Mouse (Mus musculus) liver, postnatal 0 days (tissue): ENCODE data around the gene Gm11733. TPM values are rescaled to one million over a fixed set of nuclear protein-coding genes. Genes with fewer than 3 reads are reported as not detected.
A peak's percentile ranks its signal among the peaks of the same experiment; 100 is the strongest.

Experiments used
- ATAC-seq: fragments of 200-750 bp; cut with Nextera tagmentation; 2 replicates; pipeline ENCODE4 v1.8.0; 2017; ENCODE audit warnings: mild to moderate bottlenecking, moderate library complexity
- DNase-seq: peaks from one replicate; pipeline ENCODE4 v3.0.0-alpha.2; 2016
- H3K27ac ChIP-seq: fragments of 300-500 bp; sonication (generic); 2 replicates; pipeline ENCODE4 v1.5.1; 2014; ENCODE audit warnings: antibody characterized with exemption, moderate library complexity, mild to moderate bottlenecking, low read depth
- H3K27me3 ChIP-seq: fragments of 300-500 bp; sonication (generic); 2 replicates; pipeline ENCODE4 v1.6.1; 2014; ENCODE audit warnings: low read length, control low read depth, mixed read lengths; ENCODE audit not compliant: insufficient read depth
- H3K36me3 ChIP-seq: fragments of 300-500 bp; sonication (generic); replicated peaks from 2 replicates; pipeline ENCODE4 v1.6.1; 2014; ENCODE audit warnings: mild to moderate bottlenecking, control low read depth, low read length, moderate library complexity, mixed read lengths; ENCODE audit not compliant: insufficient read depth
- H3K4me1 ChIP-seq: fragments of 300-500 bp; sonication (generic); 2 replicates; pipeline ENCODE4 v1.6.1; 2014; ENCODE audit warnings: antibody characterized with exemption, mild to moderate bottlenecking, control low read depth; ENCODE audit not compliant: insufficient read depth
- H3K4me2 ChIP-seq: fragments of 300-500 bp; sonication (generic); 2 replicates; pipeline ENCODE4 v1.6.1; 2014; ENCODE audit warnings: low read depth, mild to moderate bottlenecking, low read length, moderate library complexity, mixed read lengths
- H3K4me3 ChIP-seq: fragments of 300-500 bp; sonication (generic); 2 replicates; pipeline ENCODE4 v1.5.1; 2014; ENCODE audit warnings: low read depth, low read length
- H3K9ac ChIP-seq: fragments of 300-500 bp; sonication (generic); replicated peaks from 2 replicates; pipeline ENCODE4 v1.6.1; 2014; ENCODE audit warnings: mild to moderate bottlenecking, moderate library complexity
- H3K9me3 ChIP-seq: fragments of 300-500 bp; sonication (generic); 2 replicates; pipeline ENCODE4 v1.6.1; 2016; ENCODE audit warnings: mild to moderate bottlenecking, control low read depth, low read length, mixed read lengths
- CTCF ChIP-seq: sonication (generic); IDR thresholded peaks from 2 replicates; pipeline ENCODE4 v1.5.1; 2016; ENCODE audit warnings: antibody characterized with exemption, low read depth
- EP300 ChIP-seq: IDR thresholded peaks from 2 replicates; pipeline ENCODE4 v1.6.1; 2016; ENCODE audit warnings: antibody characterized with exemption, low read depth, mild to moderate bottlenecking
- WGBS: fragments of 180-500 bp; shearing (Covaris S2); extraction: QIAGEN DNeasy Blood & Tissue Kit; methylation state at CpG from one replicate; pipeline ENCODE4 v1.1.7; 2014; ENCODE audit not compliant: insufficient replicate concordance; 5-methylcytosine and 5-hydroxymethylcytosine counted together
- polyA plus RNA-seq: library from polyadenylated mRNA; unstranded; fragments of >200 nt; fragmentation: Nextera tagmentation; extraction: Ambion mirVana; gene quantifications from 2 replicates; pipeline ENCODE4 v1.2.1, GENCODE M21; 2015

Gene Gm11733
- polyA plus RNA-seq, 1 experiment from 2014 or later, result not detected

DNA sequence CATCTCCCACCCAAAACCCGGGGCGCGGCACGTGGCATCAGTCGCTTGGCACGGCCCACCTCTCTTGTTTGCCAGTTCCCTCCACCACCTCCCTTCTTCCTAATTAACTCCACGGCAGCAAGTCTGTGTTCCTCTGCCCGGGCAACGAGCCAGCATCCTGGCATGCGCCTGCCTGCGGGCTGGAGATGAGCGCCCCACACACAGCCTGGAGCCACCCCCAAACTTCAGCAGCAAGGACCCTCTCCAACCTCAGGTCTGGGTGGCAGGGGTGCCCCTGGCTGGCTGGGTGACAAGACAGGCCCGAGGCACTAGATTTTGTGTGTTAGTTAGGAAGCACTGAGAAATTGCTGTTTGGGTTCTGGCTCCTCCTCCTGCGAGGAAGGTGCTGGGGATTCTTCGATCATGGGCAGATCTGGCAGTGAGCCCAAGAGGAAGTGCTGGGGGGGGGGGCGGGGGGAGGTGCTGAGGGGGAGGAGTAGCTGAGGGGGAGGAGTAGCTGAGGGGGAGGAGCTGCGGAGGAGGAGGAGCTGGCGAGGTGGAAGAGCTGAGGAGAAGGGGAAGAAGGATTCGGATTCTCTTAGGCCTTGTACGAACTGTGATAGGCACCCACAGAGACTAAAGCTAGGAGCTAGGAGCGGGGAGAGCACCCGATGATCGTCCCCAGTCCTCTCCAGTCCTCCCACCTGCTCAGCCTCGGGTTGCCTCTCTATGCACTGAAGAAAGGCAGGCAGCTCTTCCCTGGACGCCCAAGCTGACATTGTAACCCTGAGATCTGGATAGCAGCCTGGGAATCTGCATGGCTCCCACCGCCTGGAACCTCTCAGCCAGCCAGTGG is 1.3 kb upstream of the Gm11733 start:
- Histone ChIP-seq H3K36me3 (no peaks in the 10 kb centered on the region), H3K9me3 (no peaks in the 10 kb centered on the region), H3K4me3 (no peak overlapping the region), H3K9ac (no peak overlapping the region), H3K4me2 (peak overlapping the region; percentile 57), H3K27me3 (peaks cover 20% of the 10 kb centered on the region; the same call in 1 of the 2 replicates), H3K27ac (no peak overlapping the region), H3K4me1 (peaks cover 6% of the 10 kb centered on the region; the same call in 1 of the 2 replicates)
- TF ChIP-seq EP300, result no peak
- no peak for TF ChIP-seq CTCF
- WGBS, result 2% methylated on average over 24 of the region's 26 CpGs
- peak; percentile 25; the same call in 1 of the 2 replicates for ATAC-seq
- DNase-seq, result peak; percentile 49

DNA sequence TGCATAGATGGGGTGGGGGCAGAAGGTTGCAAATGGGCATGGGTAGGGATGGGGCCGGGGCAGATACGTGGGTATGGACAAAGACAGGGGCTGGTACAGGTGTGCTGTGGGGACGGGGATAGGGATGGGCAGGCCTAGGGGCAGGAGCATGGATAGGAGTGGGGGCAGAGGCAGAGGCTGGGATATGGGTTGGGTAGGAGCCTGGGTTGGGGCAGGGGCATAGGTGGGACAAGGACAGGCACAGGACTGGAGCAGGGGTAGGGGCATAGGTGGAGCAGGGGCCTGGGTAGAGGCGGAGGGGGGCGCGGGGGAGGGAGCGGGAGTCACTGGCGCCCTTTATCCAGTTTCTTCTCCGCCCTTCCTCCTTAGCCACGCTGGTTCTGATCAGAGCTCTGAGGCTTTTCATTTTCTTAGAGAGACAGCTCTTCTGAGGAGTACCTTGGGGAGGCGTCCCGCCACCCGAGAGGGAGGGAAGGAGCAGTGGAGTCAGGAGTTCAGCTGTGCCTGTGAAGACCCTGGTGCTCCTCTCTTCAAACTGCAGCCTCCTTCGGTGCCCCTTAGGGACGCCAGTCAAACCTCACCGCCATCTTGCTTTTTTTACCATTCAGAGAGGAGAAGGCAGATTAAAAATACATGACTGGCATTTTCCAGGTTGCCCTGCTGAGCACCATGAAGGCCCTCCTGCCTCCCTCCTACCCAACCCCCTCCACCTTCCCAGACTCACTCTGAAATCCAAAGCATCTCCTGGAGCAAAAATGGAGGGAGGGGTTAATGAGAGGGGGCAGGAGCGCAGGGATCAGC is 7.4 kb downstream of the Gm11733 start:
- no peak overlapping the region for H3K4me2 ChIP-seq
- H3K9me3 ChIP-seq, result peaks cover 6% of the 10 kb centered on the region
- DNase-seq, result no peak
- ATAC-seq, result no peak
- H3K4me3 ChIP-seq, result no peak overlapping the region
- H3K27me3 ChIP-seq, result 0 out of 2 replicates have a peak, but pooled peaks cover 4% of the 10 kb centered on the region
- no peak overlapping the region for H3K9ac ChIP-seq
- TF ChIP-seq EP300 (no peak), CTCF (no peak)
- no peaks in the 10 kb centered on the region for H3K4me1 ChIP-seq
- H3K36me3 ChIP-seq, result no peaks in the 10 kb centered on the region
- 83% methylated on average over 17 of the region's 17 CpGs for WGBS
- H3K27ac ChIP-seq, result no peak overlapping the region

DNA sequence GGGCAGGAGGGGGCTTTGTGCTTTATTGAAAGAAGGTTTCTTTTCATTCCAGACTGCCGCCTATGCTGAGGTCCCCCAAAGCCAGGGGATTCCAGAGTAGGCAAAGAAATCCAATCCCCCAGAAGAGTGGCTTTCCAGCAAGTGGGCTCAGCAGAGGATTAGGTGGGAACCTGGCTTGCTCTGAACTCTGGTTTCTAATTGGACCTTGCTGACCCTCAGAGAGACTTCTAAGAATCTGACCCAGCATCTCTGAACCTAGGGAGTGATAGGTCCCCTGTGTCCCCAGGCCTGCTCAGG is 8.0 kb downstream of the Gm11733 start:
- no peaks in the 10 kb centered on the region for H3K4me1 ChIP-seq
- H3K36me3 ChIP-seq, result no peaks in the 10 kb centered on the region
- WGBS, result 75% methylated on average over 1 of the region's 1 CpGs
- DNase-seq (no peak), ATAC-seq (no peak)
- TF ChIP-seq EP300 (no peak), CTCF (no peak)
- H3K27ac ChIP-seq, result no peak overlapping the region
- no peak overlapping the region for H3K4me3 ChIP-seq
- H3K9me3 ChIP-seq, result peaks cover 6% of the 10 kb centered on the region
- H3K9ac ChIP-seq, result no peak overlapping the region
- 0 out of 2 replicates have a peak, but pooled peaks cover 4% of the 10 kb centered on the region for H3K27me3 ChIP-seq
- H3K4me2 ChIP-seq, result no peak overlapping the region

DNA sequence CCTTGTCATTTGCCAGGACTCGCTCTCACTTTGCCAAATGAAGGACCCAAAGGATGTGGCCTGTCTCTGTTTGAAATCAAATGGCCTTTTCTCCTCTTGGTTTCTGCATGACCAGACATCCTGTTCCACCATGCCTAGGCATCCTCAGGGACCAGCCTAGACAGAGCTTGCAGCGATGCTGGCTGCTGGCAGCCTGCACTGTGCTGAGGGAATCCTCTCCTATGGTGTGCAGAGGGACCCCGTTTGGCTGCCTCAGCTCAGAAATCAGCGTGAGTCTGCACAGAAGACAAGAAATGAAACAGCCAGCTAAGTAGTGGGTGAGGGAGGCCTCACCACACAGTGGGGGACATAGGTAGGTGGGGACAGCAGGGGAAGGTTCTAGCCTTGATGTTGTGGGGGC is 12.6 kb downstream of the Gm11733 start:
- Histone ChIP-seq H3K4me1 (no peaks in the 10 kb centered on the region), H3K9ac (no peak overlapping the region), H3K36me3 (no peaks in the 10 kb centered on the region), H3K9me3 (no peaks in the 10 kb centered on the region), H3K27ac (no peak overlapping the region), H3K4me3 (no peak overlapping the region), H3K27me3 (0 out of 2 replicates have a peak, but pooled peaks cover 4% of the 10 kb centered on the region), H3K4me2 (no peak overlapping the region)
- no peak for ATAC-seq
- DNase-seq, result no peak
- no peak for TF ChIP-seq EP300
- 40% methylated on average over 4 of the region's 4 CpGs for WGBS

DNA sequence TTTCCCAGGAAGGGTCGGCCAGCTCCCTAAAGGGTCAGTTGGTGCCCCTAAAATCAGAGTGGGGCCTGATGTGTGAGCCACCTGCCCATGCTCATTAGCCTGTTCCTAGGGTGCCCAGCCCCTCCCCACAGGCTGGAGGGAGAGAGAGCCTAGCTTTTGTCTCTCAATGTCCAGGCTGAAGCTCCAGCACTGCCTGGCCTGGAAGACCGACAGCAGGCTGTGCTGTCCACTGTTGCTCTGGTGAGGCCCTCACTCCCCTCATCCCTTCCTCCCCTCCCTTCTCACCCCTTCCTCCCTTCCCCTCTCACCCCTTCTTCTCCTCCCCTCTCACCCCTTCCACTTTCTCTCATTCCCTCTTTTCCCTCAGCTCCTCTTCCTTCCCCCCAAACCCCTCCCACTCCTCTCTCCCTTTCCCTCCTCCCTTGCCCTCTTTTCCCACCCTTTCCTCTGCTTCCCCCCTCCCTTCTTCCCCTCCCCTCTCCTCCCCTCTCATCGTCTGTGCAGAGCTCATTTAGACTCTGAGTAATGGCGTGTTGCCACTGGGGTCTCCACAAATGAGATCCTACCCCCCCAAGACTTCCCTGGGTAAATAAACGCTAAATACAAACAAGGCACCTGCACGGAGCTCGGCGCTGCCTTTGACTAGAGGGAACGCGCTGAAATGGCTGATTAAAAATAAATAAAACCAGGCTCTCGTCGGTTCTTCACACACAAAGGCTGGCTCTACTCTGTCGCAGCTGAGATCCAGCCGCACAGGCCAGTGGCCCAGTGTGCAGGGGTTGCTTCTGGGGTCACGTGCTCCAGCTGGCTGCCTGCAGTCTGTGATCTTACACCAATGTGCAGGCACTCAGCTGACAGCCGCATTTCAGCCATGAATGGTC is 13.3 kb downstream of the Gm11733 start:
- Histone ChIP-seq H3K27ac (no peak overlapping the region), H3K36me3 (no peaks in the 10 kb centered on the region), H3K4me3 (no peak overlapping the region), H3K4me1 (no peaks in the 10 kb centered on the region), H3K9ac (no peak overlapping the region), H3K9me3 (no peaks in the 10 kb centered on the region), H3K4me2 (no peak overlapping the region), H3K27me3 (0 out of 2 replicates have a peak, but pooled peaks cover 4% of the 10 kb centered on the region)
- DNase-seq (no peak), ATAC-seq (no peak)
- TF ChIP-seq EP300, result no peak
- no peak for TF ChIP-seq CTCF
- 47% methylated on average over 16 of the region's 16 CpGs for WGBS
